Mouse (Mus musculus) heart, postnatal 14 days (tissue): ENCODE measurements around the gene Rras. TPM values are rescaled to one million over a fixed set of nuclear protein-coding genes. Genes with fewer than 3 reads are reported as not detected.

Experiments
- DNase-seq, 2 experiments: peaks; one replicate each; pipeline ENCODE4 v3.0.0; 2021 to 2022
- intact Hi-C: fragments of 180-260 bp; cut with DNase I; formaldehyde crosslinking; loops from one replicate; pipeline ENCODE4 v1.15.1; 2025
- long read RNA-seq, 2 experiments: library from polyadenylated mRNA; stranded (forward); transcript quantifications; one replicate each; pipeline ENCODE4 v2.0.0; 2021
- total RNA-seq, 2 experiments: library from RNA; stranded (reverse); gene quantifications; 2 replicates each; pipeline ENCODE4 v1.2.3; 2021

Rras gene
- total RNA-seq = 10 to 100 TPM; 60.7 to 62.8 TPM
- long read RNA-seq, experiment 1, transcript Rras-201 (6 exons, 995 nt) = major isoform, 83 of 86 reads
- long read RNA-seq, experiment 1, partial matches to known transcripts = 1 of 86 reads
- long read RNA-seq, experiment 1, other reads (novel, unspliced or antisense) = 2 of 86 reads
- long read RNA-seq, experiment 2, transcript Rras-201 (6 exons, 995 nt) = major isoform, 49 of 52 reads
- long read RNA-seq, experiment 2, partial matches to known transcripts = 0 of 52 reads
- long read RNA-seq, experiment 2, other reads (novel, unspliced or antisense) = 3 of 52 reads

GRCm38 (mm10) chr7:45017242-45018061, at the start of gene Rras:
Gene Rras (plus strand): TSS chr7:45017961.
- peak; percentile 91 to 92 for DNase-seq
- intact Hi-C loops = loop anchor here (2.0 kb wide), 1 partner anchor 35 kb away; the partner anchor contains the start of gene Prr12

- DNase-seq = peak; percentile 77 to 82
- intact Hi-C loops = no loop called here
Measured at GRCm38 (mm10) chr7:44970231-44970691, 47.5 kb upstream of the Rras start.

- intact Hi-C loops = no loop called here
Measured at GRCm38 (mm10) chr7:44971142-44971541, 46.6 kb upstream of the Rras start.

GRCm38 (mm10) chr7:44973415-44974130, 44.2 kb upstream of the Rras start:
- intact Hi-C loops = no loop called here
- no peak for DNase-seq

More at GRCm38 (mm10) chr7:44971142-44971541, 46.6 kb upstream of the Rras start:
- DNase-seq = no peak

- DNase-seq = peak; percentile 76 to 82
- intact Hi-C loops = no loop called here
Measured at GRCm38 (mm10) chr7:44974383-44975116, 43.2 kb upstream of the Rras start, which contains the start of gene Cpt1c. Gene Cpt1c (minus strand): TSS chr7:44974851.

GRCm38 (mm10) chr7:44975117-44975419, 42.7 kb upstream of the Rras start:
- no peak for DNase-seq
- intact Hi-C loops = no loop called here

GRCm38 (mm10) chr7:44978300-44978699, 39.5 kb upstream of the Rras start:
- DNase-seq = no peak
- intact Hi-C loops = no loop called here

GRCm38 (mm10) chr7:44981539-44981938, 36.2 kb upstream of the Rras start:
- no peak for DNase-seq
- intact Hi-C loops = loop anchor here (5.0 kb wide), 1 partner anchor 151 kb away; no protein-coding TSS in a partner anchor

- DNase-seq = peak; percentile 89 to 95
- intact Hi-C loops = loop anchor here (2.0 to 5.0 kb wide), 2 partner anchors 86 to 149 kb away; no protein-coding TSS in a partner anchor
Measured at GRCm38 (mm10) chr7:44983085-44983484, 34.7 kb upstream of the Rras start.

GRCm38 (mm10) chr7:44983944-44984832, 33.6 kb upstream of the Rras start:
- intact Hi-C loops = loop anchor here (2.0 to 5.0 kb wide), 3 partner anchors 37 to 148 kb away; no protein-coding TSS in a partner anchor
- DNase-seq = no peak

- no peak for DNase-seq
- intact Hi-C loops = loop anchor here (2.0 to 5.0 kb wide), 2 partner anchors 36 to 148 kb away; no protein-coding TSS in a partner anchor
Measured at GRCm38 (mm10) chr7:44984833-44985164, 33.0 kb upstream of the Rras start.

GRCm38 (mm10) chr7:44985595-44986191, 32.1 kb upstream of the Rras start:
- intact Hi-C loops = loop anchor here (2.0 kb wide), 1 partner anchor 35 kb away; no protein-coding TSS in a partner anchor
- peak; percentile 71 to 79 for DNase-seq

- intact Hi-C loops = no loop called here
- DNase-seq = peak; percentile 95 to 97
Measured at GRCm38 (mm10) chr7:44986192-44986878, 31.4 kb upstream of the Rras start, which contains the start of gene Prmt1. Gene Prmt1 (minus strand): TSS chr7:44986568.

- intact Hi-C loops = no loop called here
- DNase-seq = no peak
Measured at GRCm38 (mm10) chr7:44986879-44987718, 30.7 kb upstream of the Rras start.

- intact Hi-C loops = no loop called here
- DNase-seq = no peak
Measured at GRCm38 (mm10) chr7:44996672-44997071, 21.1 kb upstream of the Rras start.

- intact Hi-C loops = no loop called here
Measured at GRCm38 (mm10) chr7:44997231-44997939, 20.4 kb upstream of the Rras start, which contains the start of gene Irf3. Gene Irf3 (plus strand): TSS chr7:44997648.

More at GRCm38 (mm10) chr7:44997231-44997939, 20.4 kb upstream of the Rras start, which contains the start of gene Irf3:
- DNase-seq = peak; percentile 95 to 98
